Mouse (Mus musculus) liver, embryonic 11.5 days (tissue): Measurements from ENCODE around the gene D630023F18Rik. TPM values are rescaled to one million over a fixed set of nuclear protein-coding genes. Genes with fewer than 3 reads are reported as not detected.

ENCODE experiments used
- ATAC-seq: fragments of 200-750 bp; cut with Nextera tagmentation; replicated peaks from 2 replicates; pipeline ENCODE4 v1.8.0; 2017; ENCODE audit warnings: moderate number of reproducible peaks, mild to moderate bottlenecking, moderate TSS enrichment, moderate library complexity; ENCODE audit not compliant: low FRiP score
- DNase-seq: peaks from one replicate; pipeline ENCODE4 v3.0.0-alpha.2; 2017; ENCODE audit warnings: low spot score
- H3K27ac ChIP-seq: fragments of 300-500 bp; sonication (generic); 2 replicates; pipeline ENCODE4 v1.5.1; 2014; ENCODE audit warnings: mild to moderate bottlenecking, low read depth, low read length, control low read depth
- H3K27me3 ChIP-seq: fragments of 300-500 bp; sonication (generic); replicated peaks from 2 replicates; pipeline ENCODE4 v1.6.1; 2014; ENCODE audit warnings: low read length, mixed read lengths; ENCODE audit not compliant: control insufficient read depth, insufficient read depth
- H3K36me3 ChIP-seq: fragments of 300-500 bp; sonication (generic); 2 replicates; pipeline ENCODE4 v1.6.1; 2014; ENCODE audit warnings: mild to moderate bottlenecking, low read length, moderate library complexity, mixed read lengths; ENCODE audit not compliant: control insufficient read depth, insufficient read depth
- H3K4me1 ChIP-seq: fragments of 300-500 bp; sonication (generic); replicated peaks from 2 replicates; pipeline ENCODE4 v1.6.1; 2014; ENCODE audit warnings: low read length, mixed read lengths; ENCODE audit not compliant: control insufficient read depth, insufficient read depth
- H3K4me2 ChIP-seq: fragments of 300-500 bp; sonication (generic); 2 replicates; pipeline ENCODE4 v1.6.1; 2014; ENCODE audit warnings: mild to moderate bottlenecking, control low read depth, moderate library complexity
- H3K4me3 ChIP-seq: fragments of 300-500 bp; sonication (generic); 2 replicates; pipeline ENCODE4 v1.5.1; 2014; ENCODE audit warnings: low read depth, low read length, control low read depth
- H3K9ac ChIP-seq: fragments of 300-500 bp; sonication (generic); 2 replicates; pipeline ENCODE4 v1.6.1; 2014; ENCODE audit warnings: low read depth, low read length, control low read depth
- H3K9me3 ChIP-seq: fragments of 300-500 bp; sonication (generic); 2 replicates; pipeline ENCODE4 v1.6.1; 2016; ENCODE audit warnings: low read length, inconsistent platforms, mixed read lengths; ENCODE audit not compliant: control insufficient read depth
- WGBS: fragments of 180-500 bp; shearing (Covaris S2); extraction: QIAGEN DNeasy Blood & Tissue Kit; methylation state at CpG from one replicate; pipeline ENCODE4 v1.1.7; 2014; 5-methylcytosine and 5-hydroxymethylcytosine counted together
- polyA plus RNA-seq: library from polyadenylated mRNA; unstranded; fragments of >200 nt; fragmentation: Nextera tagmentation; extraction: Ambion mirVana; gene quantifications from 2 replicates; pipeline ENCODE4 v1.2.1, GENCODE M21; 2014

Gene D630023F18Rik
- polyA plus RNA-seq, 1 experiment from 2014 or later = 0.49 TPM

DNA sequence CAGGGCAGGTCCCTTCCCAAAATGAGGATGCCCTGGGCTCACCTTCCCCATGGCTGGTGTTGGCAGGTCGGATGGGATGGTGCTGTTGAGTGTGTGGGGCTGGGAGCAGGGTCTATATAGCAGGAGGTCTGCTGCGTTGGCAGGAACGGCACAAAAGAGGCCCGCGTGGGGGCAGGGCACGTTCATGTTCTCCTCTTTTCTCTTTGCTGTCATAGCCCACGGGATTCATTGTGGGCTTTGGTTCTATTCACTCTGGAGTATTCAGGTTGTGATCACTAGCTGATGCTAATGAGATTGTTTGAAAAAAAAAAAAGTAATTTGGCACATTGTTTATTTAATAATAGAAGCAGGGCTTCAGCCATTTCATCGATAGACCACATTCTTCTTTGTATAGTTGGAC lies 59.7 kb downstream of the D630023F18Rik start, which contains the start of gene Crygd:
Gene Crygd, minus strand, starts transcription at position 101 of the 400 bp plus-strand sequence.
- no peaks in the 10 kb centered on the region for H3K4me1 ChIP-seq
- H3K27me3 ChIP-seq = no peaks in the 10 kb centered on the region
- H3K9ac ChIP-seq = no peak within 1 kb of the TSS
- WGBS = 87% methylated on average over 8 of the region's 8 CpGs
- H3K36me3 ChIP-seq = no peaks in the 10 kb centered on the region
- no peak within 1 kb of the TSS for H3K4me3 ChIP-seq
- H3K27ac ChIP-seq = no peak within 1 kb of the TSS
- ATAC-seq (no peak), DNase-seq (no peak)
- H3K4me2 ChIP-seq = no peak within 1 kb of the TSS
- no peaks in the 10 kb centered on the region for H3K9me3 ChIP-seq

Other genes with a start within 250 kb of the D630023F18Rik start
- gene Plekhm3, start 166.4 kb downstream of the D630023F18Rik start, polyA plus RNA-seq = 3.8 and 5.6 TPM in 2 replicates
- 0.23 TPM in 1 of 2 replicates, not detected in the other for gene Akr1cl, start 90.5 kb downstream of the D630023F18Rik start, polyA plus RNA-seq
- gene Cryge, start 72.1 kb downstream of the D630023F18Rik start, polyA plus RNA-seq = not detected in 2 replicates
- not detected in 2 replicates for gene Crygd, start 59.8 kb downstream of the D630023F18Rik start, polyA plus RNA-seq
- not detected in 2 replicates for gene Crygc, start 49.5 kb downstream of the D630023F18Rik start, polyA plus RNA-seq
- gene Crygb, start 40.9 kb downstream of the D630023F18Rik start, polyA plus RNA-seq = not detected in 2 replicates
- not detected in 2 replicates for gene Cryga, start 19.8 kb downstream of the D630023F18Rik start, polyA plus RNA-seq
- gene Gm28845, start 3.7 kb downstream of the D630023F18Rik start, polyA plus RNA-seq = not detected in 2 replicates
- 106 and 118 TPM in 2 replicates for gene Idh1, start 63.3 kb upstream of the D630023F18Rik start, polyA plus RNA-seq
- 9.8 and 10.7 TPM in 2 replicates for gene Pikfyve, start 63.5 kb upstream of the D630023F18Rik start, polyA plus RNA-seq
- not detected in 2 replicates for gene Pth2r, start 158.8 kb upstream of the D630023F18Rik start, polyA plus RNA-seq